Mouse (Mus musculus) thymus, adult 2 months (tissue): Measurements from ENCODE around the gene Gramd1b.

Source experiments
- CTCF ChIP-seq: fragments of 200-500 bp; IDR thresholded peaks from 2 replicates; pipeline ENCODE4 v1.5.1; 2012; ENCODE audit warnings: mild to moderate bottlenecking, control low read depth, low read length, moderate library complexity, borderline replicate concordance; ENCODE audit not compliant: control insufficient read depth, poor library complexity, insufficient read depth; ENCODE audit errors: extremely low read depth
- POLR2A ChIP-seq: fragments of 200-500 bp; IDR thresholded peaks from 2 replicates; pipeline ENCODE4 v1.6.1; 2012; ENCODE audit warnings: mild to moderate bottlenecking, low read length, control low read depth, moderate library complexity; ENCODE audit not compliant: control insufficient read depth, poor library complexity, insufficient read depth; ENCODE audit errors: extremely low read depth

DNA sequence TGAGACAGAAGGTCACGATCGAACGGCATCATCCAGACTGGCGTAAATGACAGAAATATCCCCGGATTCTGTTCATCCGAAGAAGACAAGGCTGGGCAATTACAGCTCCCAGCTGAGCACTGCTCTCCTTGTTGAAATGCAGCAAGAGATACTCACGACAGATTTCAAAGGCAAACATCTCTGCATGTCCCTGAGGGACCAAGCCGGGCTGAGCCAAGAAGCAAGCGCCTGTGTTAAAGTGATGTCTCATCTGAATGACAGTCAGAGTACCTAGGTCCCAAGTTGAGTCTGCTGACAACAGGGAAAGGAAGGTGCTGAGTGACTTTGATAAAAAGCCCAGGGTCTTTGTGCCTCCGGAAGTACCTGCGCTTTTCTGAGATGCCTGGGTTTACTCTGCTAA lies 157.1 kb downstream of the Gramd1b start:
- TF ChIP-seq POLR2A (no peak), CTCF (no peak)
